Mouse (Mus musculus): ENCODE measurements around the gene Vipr1. TPM values are rescaled to one million over a fixed set of nuclear protein-coding genes. Genes with fewer than 3 reads are reported as not detected.

The Vipr1 gene
- polyA plus RNA-seq, 1 experiment = not detected

DNA sequence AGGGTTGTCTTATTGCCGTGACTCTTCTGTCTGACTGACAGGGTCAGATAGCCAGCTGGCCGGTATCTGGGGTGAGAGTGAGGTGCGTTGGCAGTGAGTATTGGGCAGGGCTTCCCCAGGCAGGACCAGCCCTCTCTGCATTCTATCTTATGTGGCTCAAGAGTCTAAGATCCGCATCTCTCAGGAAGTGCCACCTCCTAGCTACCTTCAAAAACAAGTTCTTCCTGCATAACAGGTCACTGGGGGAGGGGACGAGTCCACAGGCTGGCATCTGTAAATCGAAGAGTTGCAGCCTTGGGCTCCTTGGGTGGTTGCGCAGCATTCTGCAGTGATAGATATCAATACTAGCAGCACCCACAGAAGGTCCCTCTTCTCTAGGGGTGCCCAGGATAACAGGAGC, 4.5 kb downstream of the Vipr1 start:
- TF ChIP-seq GATA1 (IDR thresholded peaks at IDR 0.05; ENCODE audit: low read length) (no peak), TAL1 (IDR thresholded peaks at IDR 0.05; ENCODE audit: low read length) (no peak)
- H3K4me1 ChIP-seq (ENCODE audit: control insufficient read depth) = peaks cover 2% of the 10 kb centered on the region; the same call in 1 of the 2 replicates
- no peak overlapping the region for H3K4me3 ChIP-seq (replicated peaks)
- H3K27me3 ChIP-seq (ENCODE audit: control insufficient read depth) = peaks cover 25% of the 10 kb centered on the region
- H3K9me3 ChIP-seq (ENCODE audit: control insufficient read depth, low read length) = no peaks in the 10 kb centered on the region
- no peaks in the 10 kb centered on the region for H3K36me3 ChIP-seq (ENCODE audit: control insufficient read depth)

DNA sequence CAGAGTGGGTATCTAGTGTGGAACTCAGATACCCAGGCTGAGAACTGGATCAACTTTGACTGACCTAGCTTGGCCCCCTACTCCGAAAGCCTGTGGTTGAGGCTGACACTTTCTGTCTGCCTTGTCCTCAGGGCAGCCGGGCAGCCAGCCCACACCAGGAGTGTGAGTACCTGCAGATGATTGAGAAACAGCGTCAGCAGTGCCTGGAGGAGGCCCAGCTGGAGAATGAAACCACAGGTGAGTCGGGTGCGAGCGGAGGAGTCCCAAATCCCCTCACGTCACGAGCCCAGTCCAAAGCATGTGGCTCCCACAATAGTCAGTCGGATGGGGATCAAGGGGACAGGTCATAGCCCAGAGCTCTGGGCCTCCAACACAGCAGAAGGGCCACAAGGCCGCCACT, 11.2 kb downstream of the Vipr1 start:
- TF ChIP-seq TAL1 (IDR thresholded peaks at IDR 0.05; ENCODE audit: low read length) = no peak
- TF ChIP-seq GATA1 (IDR thresholded peaks at IDR 0.05; ENCODE audit: low read length) = no peak
- H3K27me3 ChIP-seq (ENCODE audit: control insufficient read depth) = no peaks in the 10 kb centered on the region; the same call in 1 of the 2 replicates
- no peaks in the 10 kb centered on the region for H3K9me3 ChIP-seq (ENCODE audit: control insufficient read depth, low read length)
- no peaks in the 10 kb centered on the region for H3K36me3 ChIP-seq (ENCODE audit: control insufficient read depth)
- no peaks in the 10 kb centered on the region for H3K4me1 ChIP-seq (ENCODE audit: control insufficient read depth)
- H3K4me3 ChIP-seq (replicated peaks) = no peak overlapping the region

- no peaks in the 10 kb centered on the region for H3K4me1 ChIP-seq (ENCODE audit: control insufficient read depth)
- H3K4me3 ChIP-seq (replicated peaks) = no peak overlapping the region
- H3K27me3 ChIP-seq (ENCODE audit: control insufficient read depth) = no peaks in the 10 kb centered on the region; the same call in 1 of the 2 replicates
- TF ChIP-seq TAL1 (IDR thresholded peaks at IDR 0.05; ENCODE audit: low read length) (no peak), GATA1 (IDR thresholded peaks at IDR 0.05; ENCODE audit: low read length) (no peak)
- H3K9me3 ChIP-seq (ENCODE audit: control insufficient read depth, low read length) = no peaks in the 10 kb centered on the region
- H3K36me3 ChIP-seq (ENCODE audit: control insufficient read depth) = no peaks in the 10 kb centered on the region
Observed at GRCm38 (mm10) chr9:121656322-121656721, 13.8 kb downstream of the Vipr1 start.

GRCm38 (mm10) chr9:121657143-121657542, 14.6 kb downstream of the Vipr1 start:
- H3K9me3 ChIP-seq (ENCODE audit: control insufficient read depth, low read length) = no peaks in the 10 kb centered on the region
- TF ChIP-seq GATA1 (IDR thresholded peaks at IDR 0.05; ENCODE audit: low read length) = no peak
- no peaks in the 10 kb centered on the region for H3K4me1 ChIP-seq (ENCODE audit: control insufficient read depth)
- H3K27me3 ChIP-seq (ENCODE audit: control insufficient read depth) = no peaks in the 10 kb centered on the region; the same call in 1 of the 2 replicates
- no peaks in the 10 kb centered on the region for H3K36me3 ChIP-seq (ENCODE audit: control insufficient read depth)
- no peak overlapping the region for H3K4me3 ChIP-seq (replicated peaks)

DNA sequence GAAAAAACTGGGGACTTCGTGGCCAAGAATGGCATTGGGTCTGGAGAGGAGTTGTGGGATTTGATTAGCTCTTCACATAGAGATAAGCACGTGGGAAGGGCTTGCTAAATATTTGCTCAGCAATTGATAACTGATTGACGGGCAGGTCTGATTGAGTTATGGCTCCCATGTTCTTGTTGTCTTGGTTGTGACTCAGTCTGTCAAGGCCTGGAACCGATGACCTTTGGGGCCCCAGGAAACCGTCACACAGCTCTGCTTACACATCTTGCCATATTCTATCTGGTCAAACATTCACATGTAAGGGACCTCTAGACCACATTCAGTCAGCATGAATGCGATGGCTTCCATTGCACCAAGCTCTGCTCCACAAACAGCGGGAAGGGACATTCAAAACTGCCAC, 15.7 kb downstream of the Vipr1 start:
- peaks cover 3% of the 10 kb centered on the region; the same call in 1 of the 2 replicates for H3K27me3 ChIP-seq (ENCODE audit: control insufficient read depth)
- H3K36me3 ChIP-seq (ENCODE audit: control insufficient read depth) = no peaks in the 10 kb centered on the region
- H3K4me1 ChIP-seq (ENCODE audit: control insufficient read depth) = no peaks in the 10 kb centered on the region
- no peak for TF ChIP-seq TAL1 (IDR thresholded peaks at IDR 0.05; ENCODE audit: low read length)
- TF ChIP-seq GATA1 (IDR thresholded peaks at IDR 0.05; ENCODE audit: low read length) = no peak
- H3K9me3 ChIP-seq (ENCODE audit: control insufficient read depth, low read length) = no peaks in the 10 kb centered on the region
- no peak overlapping the region for H3K4me3 ChIP-seq (replicated peaks)

GRCm38 (mm10) chr9:121659791-121660190, 17.3 kb downstream of the Vipr1 start:
- Histone ChIP-seq H3K36me3 (ENCODE audit: control insufficient read depth) (no peaks in the 10 kb centered on the region), H3K27me3 (ENCODE audit: control insufficient read depth) (peaks cover 3% of the 10 kb centered on the region; the same call in 1 of the 2 replicates)
- TF ChIP-seq GATA1 (IDR thresholded peaks at IDR 0.05; ENCODE audit: low read length) = no peak
- no peak for TF ChIP-seq TAL1 (IDR thresholded peaks at IDR 0.05; ENCODE audit: low read length)

GRCm38 (mm10) chr9:121663467-121663866, 21.0 kb downstream of the Vipr1 start:
- Histone ChIP-seq H3K36me3 (ENCODE audit: control insufficient read depth) (no peaks in the 10 kb centered on the region), H3K27me3 (ENCODE audit: control insufficient read depth) (peaks cover 17% of the 10 kb centered on the region), H3K9me3 (ENCODE audit: control insufficient read depth, low read length) (no peaks in the 10 kb centered on the region), H3K4me3 (replicated peaks) (no peak overlapping the region), H3K4me1 (ENCODE audit: control insufficient read depth) (no peaks in the 10 kb centered on the region)
- TF ChIP-seq GATA1 (IDR thresholded peaks at IDR 0.05; ENCODE audit: low read length) (no peak), TAL1 (IDR thresholded peaks at IDR 0.05; ENCODE audit: low read length) (no peak)

More at GRCm38 (mm10) chr9:121659791-121660190, 17.3 kb downstream of the Vipr1 start:
- H3K4me1 ChIP-seq (ENCODE audit: control insufficient read depth) = no peaks in the 10 kb centered on the region
- no peak overlapping the region for H3K4me3 ChIP-seq (replicated peaks)
- H3K9me3 ChIP-seq (ENCODE audit: control insufficient read depth, low read length) = no peaks in the 10 kb centered on the region

- Histone ChIP-seq H3K9me3 (ENCODE audit: control insufficient read depth, low read length) (no peaks in the 10 kb centered on the region), H3K27me3 (ENCODE audit: control insufficient read depth) (peaks cover 22% of the 10 kb centered on the region), H3K4me3 (replicated peaks) (no peak overlapping the region), H3K36me3 (ENCODE audit: control insufficient read depth) (no peaks in the 10 kb centered on the region), H3K4me1 (ENCODE audit: control insufficient read depth) (no peaks in the 10 kb centered on the region)
- TF ChIP-seq GATA1 (IDR thresholded peaks at IDR 0.05; ENCODE audit: low read length) (no peak), TAL1 (IDR thresholded peaks at IDR 0.05; ENCODE audit: low read length) (no peak)
Observed at GRCm38 (mm10) chr9:121664104-121664503, 21.6 kb downstream of the Vipr1 start.

DNA sequence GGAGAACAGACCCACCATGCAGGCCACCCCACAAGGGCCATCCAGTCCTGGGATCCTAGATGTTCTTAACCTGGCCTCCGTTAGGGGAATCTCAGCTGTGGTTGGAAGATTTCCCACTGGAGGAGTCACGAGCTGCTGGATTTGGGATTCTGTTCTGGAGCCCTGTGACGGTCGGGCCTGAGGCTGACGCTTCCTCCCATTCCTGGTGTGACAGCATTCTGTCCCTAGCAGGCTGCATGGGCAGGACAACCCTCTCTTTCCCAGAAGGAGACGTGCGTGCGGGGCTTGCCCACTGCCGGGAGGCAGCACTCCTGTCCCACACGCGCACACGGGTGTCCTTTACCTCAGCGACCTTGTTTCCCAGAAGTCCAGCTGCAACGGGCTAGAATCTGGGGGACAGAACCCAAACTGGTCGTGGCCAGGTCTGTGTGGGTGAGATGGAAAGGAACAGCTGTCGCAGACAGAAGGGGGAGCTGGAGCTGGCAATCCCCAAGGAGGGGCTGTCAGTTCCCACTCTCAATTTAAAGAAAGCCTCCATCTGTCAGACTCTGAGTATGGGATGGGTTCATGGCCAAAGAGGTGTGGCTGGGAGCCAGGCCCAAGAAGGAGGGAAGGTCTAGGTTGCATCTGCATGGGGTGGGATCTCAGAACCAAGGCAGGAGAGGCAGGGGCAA, 24.6 kb downstream of the Vipr1 start:
- Histone ChIP-seq H3K4me1 (ENCODE audit: control insufficient read depth) (no peaks in the 10 kb centered on the region), H3K27me3 (ENCODE audit: control insufficient read depth) (peaks cover 43% of the 10 kb centered on the region), H3K4me3 (replicated peaks) (no peak overlapping the region), H3K9me3 (ENCODE audit: control insufficient read depth, low read length) (no peaks in the 10 kb centered on the region), H3K36me3 (ENCODE audit: control insufficient read depth) (no peaks in the 10 kb centered on the region)
- TF ChIP-seq TAL1 (IDR thresholded peaks at IDR 0.05; ENCODE audit: low read length) = no peak
- no peak for TF ChIP-seq GATA1 (IDR thresholded peaks at IDR 0.05; ENCODE audit: low read length)

Measured in erythroblast, embryonic 14.5 days (primary cell).